Mouse (Mus musculus): Measurements from ENCODE around the gene Thap4. TPM values are rescaled to one million over a fixed set of nuclear protein-coding genes. Genes with fewer than 3 reads are reported as not detected.
"Not testable (repeated sequence)": the region's sequence is repeated elsewhere in the genome, so short reads cannot be mapped to it uniquely, and the experiment has no call there.

The Thap4 gene
- polyA plus RNA-seq, 1 experiment from 2014 or later, result 42.7 TPM

GRCm38 (mm10) chr1:93672682-93673081 lies 82.0 kb downstream of the Thap4 start:
- no peak overlapping the region for H3K4me3 ChIP-seq (replicated peaks; ENCODE audit: low read length)
- H3K4me1 ChIP-seq (ENCODE audit: control insufficient read depth, insufficient read depth, low read length), result peaks cover 8% of the 10 kb centered on the region; the same call in 1 of the 2 replicates
- H3K36me3 ChIP-seq (ENCODE audit: control insufficient read depth, insufficient read depth, low read length), result no peaks in the 10 kb centered on the region
- H3K9me3 ChIP-seq (replicated peaks; ENCODE audit: control insufficient read depth, low read length), result no peaks in the 10 kb centered on the region
- H3K9ac ChIP-seq (ENCODE audit: low read length), result no peak overlapping the region
- WGBS, result 89% methylated on average over 5 of the region's 5 CpGs
- no peaks in the 10 kb centered on the region for H3K27me3 ChIP-seq (ENCODE audit: control insufficient read depth, insufficient read depth, low read length)
- no peak for ATAC-seq (ENCODE audit: insufficient read depth, low FRiP score)
- no peak overlapping the region for H3K27ac ChIP-seq (ENCODE audit: low read length)
- H3K4me2 ChIP-seq (ENCODE audit: low read depth, low read length), result no peak overlapping the region

DNA sequence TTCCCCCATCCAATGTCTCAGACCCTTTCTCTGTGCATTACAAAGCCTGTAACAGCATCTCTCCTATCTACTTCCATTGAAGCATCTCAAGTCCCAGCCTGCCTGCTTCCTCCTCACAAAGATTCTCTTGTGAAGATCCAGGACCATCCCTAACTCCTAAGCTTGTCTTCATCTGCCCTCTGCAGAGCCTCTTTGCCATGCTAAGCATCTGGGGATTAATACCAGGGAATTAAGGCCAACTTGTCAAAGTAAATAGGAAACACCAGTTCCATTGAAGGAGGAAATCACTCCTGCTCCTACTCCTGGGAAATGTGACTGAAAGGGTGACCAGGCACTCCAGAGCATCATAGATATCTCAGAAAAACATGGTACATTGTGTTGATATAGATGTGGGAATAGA lies 84.7 kb downstream of the Thap4 start:
- Histone ChIP-seq H3K27ac (ENCODE audit: low read length) (no peak overlapping the region), H3K4me2 (ENCODE audit: low read depth, low read length) (no peak overlapping the region), H3K36me3 (ENCODE audit: control insufficient read depth, insufficient read depth, low read length) (no peaks in the 10 kb centered on the region), H3K9ac (ENCODE audit: low read length) (no peak overlapping the region), H3K9me3 (replicated peaks; ENCODE audit: control insufficient read depth, low read length) (no peaks in the 10 kb centered on the region), H3K4me3 (replicated peaks; ENCODE audit: low read length) (no peak overlapping the region), H3K4me1 (ENCODE audit: control insufficient read depth, insufficient read depth, low read length) (peaks cover 8% of the 10 kb centered on the region; the same call in 1 of the 2 replicates), H3K27me3 (ENCODE audit: control insufficient read depth, insufficient read depth, low read length) (no peaks in the 10 kb centered on the region)
- ATAC-seq (ENCODE audit: insufficient read depth, low FRiP score), result no peak

GRCm38 (mm10) chr1:93668791-93669548 lies 85.7 kb downstream of the Thap4 start:
- H3K27me3 ChIP-seq (ENCODE audit: control insufficient read depth, insufficient read depth, low read length), result no peaks in the 10 kb centered on the region
- H3K4me1 ChIP-seq (ENCODE audit: control insufficient read depth, insufficient read depth, low read length), result peaks cover 8% of the 10 kb centered on the region; the same call in 1 of the 2 replicates
- peak; percentile 85 for ATAC-seq (ENCODE audit: insufficient read depth, low FRiP score)
- H3K4me3 ChIP-seq (replicated peaks; ENCODE audit: low read length), result peak overlapping the region; percentile 48
- peak overlapping the region; percentile 70 for H3K27ac ChIP-seq (ENCODE audit: low read length)
- WGBS, result 6% methylated on average over 17 of the region's 17 CpGs
- peak overlapping the region; percentile 78 for H3K4me2 ChIP-seq (ENCODE audit: low read depth, low read length)
- H3K9me3 ChIP-seq (replicated peaks; ENCODE audit: control insufficient read depth, low read length), result no peaks in the 10 kb centered on the region
- H3K9ac ChIP-seq (ENCODE audit: low read length), result peak overlapping the region; percentile 69
- H3K36me3 ChIP-seq (ENCODE audit: control insufficient read depth, insufficient read depth, low read length), result no peaks in the 10 kb centered on the region

DNA sequence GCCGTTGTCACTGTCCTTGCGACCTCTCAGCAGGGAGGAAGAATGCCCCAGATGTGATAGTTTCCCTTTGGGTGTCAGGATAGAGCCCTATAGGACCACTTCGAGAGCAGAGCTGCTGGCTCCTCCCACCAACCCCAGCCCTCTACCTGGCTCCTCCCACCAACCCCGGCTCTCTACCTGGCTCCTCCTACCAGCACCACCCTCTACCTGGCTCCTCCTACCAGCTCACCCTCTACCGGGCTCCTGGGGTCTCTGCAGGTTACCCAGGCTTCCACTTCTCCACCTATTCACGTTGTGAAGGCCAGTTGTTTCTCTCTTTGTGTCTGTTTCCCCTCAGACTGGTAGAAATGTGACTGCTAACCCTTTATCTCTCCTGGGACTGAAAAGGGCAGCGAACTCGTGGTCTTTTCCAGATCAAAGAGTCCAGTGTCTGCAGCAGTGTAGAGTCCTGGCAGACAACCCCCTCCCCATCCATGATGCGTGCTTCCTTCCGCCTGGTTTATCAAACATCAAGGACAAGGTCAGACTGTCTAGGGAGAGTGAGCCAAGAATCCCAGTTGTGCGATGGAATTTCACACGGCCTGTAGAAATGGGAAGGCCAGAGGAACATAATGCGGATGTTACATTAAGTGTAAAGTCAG lies 86.8 kb downstream of the Thap4 start:
- no peak for ATAC-seq (ENCODE audit: insufficient read depth, low FRiP score)

GRCm38 (mm10) chr1:93658559-93658958 lies 96.1 kb downstream of the Thap4 start, which contains the start of gene Stk25:
TSS of gene Stk25 (minus strand) at chr1:93658659.
- not testable (repeated sequence) for ATAC-seq (ENCODE audit: insufficient read depth, low FRiP score); H3K27me3 ChIP-seq (ENCODE audit: control insufficient read depth, insufficient read depth, low read length); H3K4me2 ChIP-seq (ENCODE audit: low read depth, low read length); H3K36me3 ChIP-seq (ENCODE audit: control insufficient read depth, insufficient read depth, low read length); H3K9me3 ChIP-seq (replicated peaks; ENCODE audit: control insufficient read depth, low read length); H3K4me1 ChIP-seq (ENCODE audit: control insufficient read depth, insufficient read depth, low read length); H3K4me3 ChIP-seq (replicated peaks; ENCODE audit: low read length); H3K27ac ChIP-seq (ENCODE audit: low read length); H3K9ac ChIP-seq (ENCODE audit: low read length)

More for the DNA sequence above, 86.8 kb downstream of the Thap4 start:
- Histone ChIP-seq H3K9me3 (replicated peaks; ENCODE audit: control insufficient read depth, low read length) (no peaks in the 10 kb centered on the region), H3K27ac (ENCODE audit: low read length) (no peak overlapping the region), H3K27me3 (ENCODE audit: control insufficient read depth, insufficient read depth, low read length) (no peaks in the 10 kb centered on the region), H3K36me3 (ENCODE audit: control insufficient read depth, insufficient read depth, low read length) (no peaks in the 10 kb centered on the region), H3K4me3 (replicated peaks; ENCODE audit: low read length) (no peak overlapping the region), H3K4me2 (ENCODE audit: low read depth, low read length) (no peak overlapping the region), H3K9ac (ENCODE audit: low read length) (no peak overlapping the region), H3K4me1 (ENCODE audit: control insufficient read depth, insufficient read depth, low read length) (peaks cover 8% of the 10 kb centered on the region; the same call in 1 of the 2 replicates)
- WGBS, result 32% methylated on average over 13 of the region's 13 CpGs

- no peak for ATAC-seq (ENCODE audit: insufficient read depth, low FRiP score)
- no peak overlapping the region for H3K9ac ChIP-seq (ENCODE audit: low read length)
- WGBS, result 60% methylated on average over 5 of the region's 5 CpGs
- H3K36me3 ChIP-seq (ENCODE audit: control insufficient read depth, insufficient read depth, low read length), result no peaks in the 10 kb centered on the region
- H3K27me3 ChIP-seq (ENCODE audit: control insufficient read depth, insufficient read depth, low read length), result no peaks in the 10 kb centered on the region
- H3K9me3 ChIP-seq (replicated peaks; ENCODE audit: control insufficient read depth, low read length), result no peaks in the 10 kb centered on the region
- no peak overlapping the region for H3K4me2 ChIP-seq (ENCODE audit: low read depth, low read length)
- no peaks in the 10 kb centered on the region for H3K4me1 ChIP-seq (ENCODE audit: control insufficient read depth, insufficient read depth, low read length)
- H3K4me3 ChIP-seq (replicated peaks; ENCODE audit: low read length), result no peak overlapping the region
- no peak overlapping the region for H3K27ac ChIP-seq (ENCODE audit: low read length)
These were observed 97.7 kb downstream of the Thap4 start for GRCm38 (mm10) chr1:93657025-93657360.

DNA sequence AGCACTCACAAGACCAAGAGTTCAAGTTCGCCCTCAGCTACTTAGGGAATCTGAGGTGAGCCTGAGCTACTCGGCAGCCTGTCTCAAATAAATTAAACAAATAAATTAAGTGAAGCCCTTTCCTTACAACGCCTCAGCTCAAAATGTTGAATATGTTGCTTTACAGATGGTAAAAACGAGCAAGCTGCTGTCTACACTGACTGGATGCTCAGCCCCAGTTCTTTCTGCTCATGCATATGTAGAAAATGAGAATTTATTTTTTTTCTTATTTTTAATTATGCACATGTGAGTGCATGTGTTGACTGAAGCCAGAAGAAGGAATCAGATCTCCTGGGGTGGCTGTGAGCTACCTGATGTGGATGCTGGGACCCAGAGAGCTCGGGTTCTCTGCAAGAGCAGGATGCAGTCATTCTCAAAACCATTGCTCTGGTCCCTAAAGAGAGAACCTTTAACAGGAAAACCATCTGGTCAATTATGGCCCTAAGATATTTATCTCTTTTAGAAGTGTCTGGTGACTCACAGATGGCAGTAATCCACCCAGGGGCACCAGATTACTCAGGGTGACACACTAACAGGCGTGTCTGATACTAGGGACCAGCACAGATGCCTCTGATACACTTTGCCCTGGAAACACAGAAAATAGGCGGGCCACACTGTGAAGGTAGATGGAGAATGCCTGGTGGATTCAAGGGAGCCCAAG lies 98.2 kb downstream of the Thap4 start:
- Histone ChIP-seq H3K4me1 (ENCODE audit: control insufficient read depth, insufficient read depth, low read length) (no peaks in the 10 kb centered on the region), H3K4me3 (replicated peaks; ENCODE audit: low read length) (no peak overlapping the region), H3K36me3 (ENCODE audit: control insufficient read depth, insufficient read depth, low read length) (no peaks in the 10 kb centered on the region), H3K27me3 (ENCODE audit: control insufficient read depth, insufficient read depth, low read length) (no peaks in the 10 kb centered on the region), H3K9ac (ENCODE audit: low read length) (no peak overlapping the region), H3K4me2 (ENCODE audit: low read depth, low read length) (no peak overlapping the region), H3K9me3 (replicated peaks; ENCODE audit: control insufficient read depth, low read length) (no peaks in the 10 kb centered on the region), H3K27ac (ENCODE audit: low read length) (no peak overlapping the region)
- ATAC-seq (ENCODE audit: insufficient read depth, low FRiP score), result no peak
- WGBS, result 66% methylated on average over 7 of the region's 7 CpGs

DNA sequence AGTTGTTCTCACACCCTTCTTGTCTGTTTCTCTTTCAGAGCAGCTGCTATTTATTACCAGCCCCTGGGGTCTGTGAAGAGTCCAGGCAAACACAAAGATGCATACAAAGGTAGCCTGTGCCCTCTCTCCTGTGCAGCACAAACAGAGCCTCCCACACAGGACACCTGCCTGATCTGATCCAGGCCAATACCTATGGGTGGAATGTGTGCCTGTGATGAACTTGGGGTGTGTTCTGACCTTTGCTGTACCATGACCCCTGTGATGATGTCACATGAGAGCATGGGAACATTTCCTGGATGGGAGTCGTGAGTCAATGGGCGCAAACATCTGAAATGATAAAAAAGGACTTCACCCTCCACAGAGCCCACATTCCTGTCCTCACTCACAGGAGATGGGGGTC lies 99.9 kb downstream of the Thap4 start:
- Histone ChIP-seq H3K9ac (ENCODE audit: low read length) (no peak overlapping the region), H3K4me3 (replicated peaks; ENCODE audit: low read length) (no peak overlapping the region), H3K27ac (ENCODE audit: low read length) (no peak overlapping the region), H3K4me1 (ENCODE audit: control insufficient read depth, insufficient read depth, low read length) (no peaks in the 10 kb centered on the region), H3K4me2 (ENCODE audit: low read depth, low read length) (no peak overlapping the region), H3K27me3 (ENCODE audit: control insufficient read depth, insufficient read depth, low read length) (no peaks in the 10 kb centered on the region), H3K36me3 (ENCODE audit: control insufficient read depth, insufficient read depth, low read length) (no peaks in the 10 kb centered on the region), H3K9me3 (replicated peaks; ENCODE audit: control insufficient read depth, low read length) (no peaks in the 10 kb centered on the region)
- 63% methylated on average over 2 of the region's 2 CpGs for WGBS
- ATAC-seq (ENCODE audit: insufficient read depth, low FRiP score), result peak; percentile 50; the same call in 1 of the 2 replicates

- Histone ChIP-seq H3K9ac (ENCODE audit: low read length) (no peak overlapping the region), H3K4me3 (replicated peaks; ENCODE audit: low read length) (no peak overlapping the region), H3K27me3 (ENCODE audit: control insufficient read depth, insufficient read depth, low read length) (no peaks in the 10 kb centered on the region), H3K4me2 (ENCODE audit: low read depth, low read length) (no peak overlapping the region), H3K9me3 (replicated peaks; ENCODE audit: control insufficient read depth, low read length) (no peaks in the 10 kb centered on the region), H3K27ac (ENCODE audit: low read length) (no peak overlapping the region), H3K36me3 (ENCODE audit: control insufficient read depth, insufficient read depth, low read length) (no peaks in the 10 kb centered on the region), H3K4me1 (ENCODE audit: control insufficient read depth, insufficient read depth, low read length) (no peaks in the 10 kb centered on the region)
- 35% methylated on average over 2 of the region's 2 CpGs for WGBS
- ATAC-seq (ENCODE audit: insufficient read depth, low FRiP score), result no peak
These were observed 100.4 kb downstream of the Thap4 start for GRCm38 (mm10) chr1:93654275-93654674.
